Mouse (Mus musculus): ENCODE measurements around the gene Urgcp.

Gene Urgcp

GRCm38 (mm10) chr11:5715630-5716105, 46.5 kb downstream of the Urgcp start, which contains the start of gene Mrps24:
Gene Mrps24, minus strand, starts transcription at chr11:5715680.
- DNase-seq (ENCODE audit: extremely low spot score, low read depth, low spot score): no peak

- DNase-seq (ENCODE audit: extremely low spot score, low read depth, low spot score): no peak
Measured at GRCm38 (mm10) chr11:5715179-5715578, 47.0 kb downstream of the Urgcp start.

GRCm38 (mm10) chr11:5707530-5708353, 54.4 kb downstream of the Urgcp start:
- no peak for DNase-seq (ENCODE audit: extremely low spot score, low read depth, low spot score)

DNA sequence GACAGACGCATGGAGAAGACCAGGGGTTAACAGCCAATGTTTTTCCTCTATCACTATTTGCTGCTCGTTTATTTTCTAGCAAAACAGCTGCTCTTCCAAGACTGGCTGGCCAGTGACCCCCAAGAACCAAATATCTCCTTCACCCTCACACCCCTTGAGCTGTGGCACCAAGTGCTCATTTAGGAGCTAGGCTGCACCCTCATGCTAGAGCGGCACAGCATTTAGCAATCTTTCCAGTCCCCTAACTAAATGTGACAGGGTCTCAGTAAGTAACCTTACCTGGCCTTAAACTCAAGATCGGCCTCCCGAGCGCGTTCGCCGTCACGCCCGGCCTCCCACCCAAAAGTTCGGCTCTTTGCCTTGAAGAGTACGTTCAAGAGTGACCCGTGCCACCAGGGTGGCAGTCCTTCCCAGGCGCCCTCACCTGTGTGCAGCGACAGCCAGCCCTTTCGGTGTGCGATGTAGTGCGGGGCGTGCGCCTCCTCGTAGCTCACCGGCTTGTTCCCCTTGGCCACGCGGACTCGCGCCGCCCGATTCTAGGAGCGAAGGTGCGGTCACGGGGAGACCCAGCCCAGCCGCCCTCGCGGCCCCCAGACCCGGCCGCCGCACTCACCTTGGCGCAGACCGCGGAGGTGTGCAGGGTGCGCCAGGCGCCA, 55.2 kb downstream of the Urgcp start:
- DNase-seq (ENCODE audit: extremely low spot score, low read depth, low spot score): no peak

DNA sequence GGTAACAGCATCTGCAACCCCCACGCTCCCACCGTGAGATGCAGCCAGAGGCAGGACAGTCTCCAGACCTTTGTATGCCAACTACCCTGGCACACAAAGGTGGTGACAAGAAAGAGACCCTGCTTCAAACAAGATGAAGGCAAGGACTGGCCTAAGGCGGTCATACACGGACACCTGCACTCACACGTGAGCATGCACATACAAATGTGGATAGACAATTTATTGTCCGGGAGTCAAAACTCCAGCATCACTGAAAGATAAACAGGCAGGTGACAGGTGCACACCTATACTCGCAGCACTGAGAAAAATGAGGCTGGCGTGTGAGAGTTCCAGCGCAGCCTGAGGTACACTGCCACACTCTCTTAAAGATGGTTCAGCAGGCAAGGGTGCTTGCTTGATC, 56.2 kb downstream of the Urgcp start:
- no peak for DNase-seq (ENCODE audit: extremely low spot score, low read depth, low spot score)

DNA sequence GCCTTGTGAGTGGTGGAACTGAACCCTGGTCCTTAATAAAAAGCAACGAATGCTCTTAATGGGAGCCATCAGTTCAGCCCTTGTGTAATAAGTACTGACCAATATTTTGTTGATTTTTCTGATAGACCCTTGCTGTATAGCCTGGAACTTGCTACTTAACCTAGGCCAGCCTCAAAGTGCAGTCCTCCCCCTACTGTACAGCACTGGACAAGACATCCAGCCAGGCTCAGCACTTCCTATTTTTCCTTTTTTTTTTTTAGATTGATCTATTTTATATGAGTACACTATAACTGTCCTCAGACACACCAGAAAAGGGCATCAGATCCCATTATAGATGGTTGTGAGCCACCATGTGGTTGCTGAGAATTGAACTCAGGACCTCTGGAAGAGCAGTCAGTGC, 58.8 kb downstream of the Urgcp start:
- no peak for DNase-seq (ENCODE audit: extremely low spot score, low read depth, low spot score)

- no peak for DNase-seq (ENCODE audit: extremely low spot score, low read depth, low spot score)
Measured at GRCm38 (mm10) chr11:5702957-5703332, 59.2 kb downstream of the Urgcp start.

DNA sequence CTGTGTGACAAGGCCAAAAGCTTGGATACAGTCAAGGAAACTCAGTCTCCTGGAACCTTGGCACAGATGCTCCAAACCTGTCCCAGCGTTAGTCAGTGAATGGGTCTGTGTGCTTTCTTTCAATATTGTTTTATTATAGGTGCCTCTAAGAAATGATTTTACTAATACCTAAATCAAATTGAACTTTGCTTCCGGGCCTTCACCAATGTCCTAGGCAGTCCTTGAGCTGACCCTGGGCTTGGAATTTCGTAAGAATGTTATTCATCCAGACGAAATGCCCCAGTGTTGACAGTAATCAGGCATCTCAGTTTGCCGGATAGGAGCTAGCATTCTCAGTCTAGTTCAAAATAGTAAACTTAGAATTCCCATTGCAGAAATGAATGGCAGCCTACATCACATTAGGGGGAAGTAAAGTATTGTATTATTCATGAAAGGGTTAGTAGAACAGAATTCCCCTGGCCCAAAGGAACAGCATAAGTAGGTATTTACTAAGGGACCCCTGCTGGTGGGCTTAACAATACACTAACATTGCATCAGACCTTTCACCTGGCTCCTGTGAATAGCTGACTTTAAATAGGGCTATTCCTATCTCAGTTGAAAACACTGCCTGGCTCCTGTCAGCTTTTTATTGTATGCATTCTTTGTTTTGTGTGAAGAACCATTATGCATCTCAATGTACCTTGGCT, 59.8 kb downstream of the Urgcp start:
- no peak for DNase-seq (ENCODE audit: extremely low spot score, low read depth, low spot score)

DNA sequence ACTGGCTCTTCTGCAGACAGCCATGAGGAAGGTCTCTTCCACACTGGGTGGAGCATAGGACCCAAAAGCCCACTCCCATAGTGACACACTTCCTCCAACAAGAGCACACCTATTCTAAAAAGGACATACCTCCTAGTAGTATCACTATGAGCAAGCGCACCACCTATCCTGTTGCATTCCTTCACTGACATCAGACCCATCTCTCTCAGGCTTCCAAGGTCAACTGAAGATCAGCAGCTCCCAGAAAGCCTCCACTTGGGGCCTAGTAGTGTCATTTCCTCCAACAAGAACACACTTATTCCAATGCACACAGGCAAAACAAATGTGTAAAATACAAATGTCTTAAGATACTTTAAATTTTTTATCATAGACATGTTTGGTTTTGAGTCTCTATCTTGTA, 60.4 kb downstream of the Urgcp start:
- DNase-seq (ENCODE audit: extremely low spot score, low read depth, low spot score): no peak

- no peak for DNase-seq (ENCODE audit: extremely low spot score, low read depth, low spot score)
Measured at GRCm38 (mm10) chr11:5701300-5701699, 60.9 kb downstream of the Urgcp start.

DNA sequence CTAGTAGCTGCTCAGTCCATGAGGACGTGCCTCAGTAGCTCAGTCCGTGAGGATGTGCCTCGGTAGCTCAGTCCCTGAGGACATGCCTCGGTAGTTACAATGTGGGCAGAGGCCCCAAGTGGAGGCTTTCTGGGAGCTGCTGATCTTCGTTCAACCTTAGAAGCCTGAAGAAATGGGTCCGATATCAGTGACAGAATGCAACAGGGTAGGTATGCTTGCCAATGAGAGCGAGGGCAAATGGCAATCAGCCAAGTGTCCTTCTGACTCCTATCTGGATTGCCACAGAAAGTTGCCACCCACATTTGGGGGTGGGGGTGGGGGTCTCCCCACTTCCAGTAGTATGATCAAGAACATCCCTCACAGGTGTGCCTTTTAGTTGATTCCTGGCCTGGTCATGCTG, 61.4 kb downstream of the Urgcp start:
- no peak for DNase-seq (ENCODE audit: extremely low spot score, low read depth, low spot score)

DNA sequence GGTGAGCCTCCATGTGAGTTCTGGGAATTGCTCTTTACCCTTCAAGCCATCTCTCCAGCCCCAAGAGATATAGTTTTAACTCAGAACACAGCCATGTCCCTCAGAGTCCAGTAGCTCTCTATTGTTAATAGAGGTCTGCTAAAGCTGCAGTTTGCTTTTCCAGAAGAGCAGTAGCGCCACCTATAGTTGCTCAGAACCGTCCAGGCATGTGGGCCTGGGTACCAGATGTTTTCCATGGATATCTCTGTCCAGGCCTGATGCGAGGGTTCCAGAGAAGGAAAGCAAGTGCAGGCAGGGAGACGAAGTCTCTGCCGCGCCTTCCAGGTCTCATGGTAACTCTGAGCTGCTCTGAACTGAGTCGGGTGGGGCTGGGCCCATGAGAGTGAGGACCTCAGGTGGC, 70.4 kb downstream of the Urgcp start:
- DNase-seq (ENCODE audit: extremely low spot score, low read depth, low spot score): peak; percentile 39

- no peak for DNase-seq (ENCODE audit: extremely low spot score, low read depth, low spot score)
Measured at GRCm38 (mm10) chr11:5684283-5684682, 77.9 kb downstream of the Urgcp start.

DNA sequence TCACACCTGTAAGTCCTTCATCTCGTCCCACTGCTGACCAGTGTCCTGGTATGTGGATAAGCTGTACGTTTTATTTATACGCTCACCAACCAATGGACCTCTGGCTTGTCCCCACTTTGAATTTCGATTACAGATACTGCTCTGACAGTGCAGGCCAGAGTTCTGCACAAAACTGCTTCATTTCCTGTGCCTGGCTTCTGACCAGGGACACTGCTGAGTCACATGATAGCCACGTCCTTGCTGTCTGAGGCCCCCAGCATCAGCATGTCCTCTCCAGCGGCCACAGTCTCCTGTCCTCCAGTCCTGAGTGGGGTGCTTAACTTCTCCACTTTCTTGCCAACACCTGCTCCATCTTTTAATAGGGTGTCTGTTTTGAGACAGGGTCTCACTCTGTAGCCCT, 79.6 kb downstream of the Urgcp start:
- no peak for DNase-seq (ENCODE audit: extremely low spot score, low read depth, low spot score)
